ENCODE assay signal across 8 mouse cellular contexts in genomic region chr13:97145834-97146233, GRCm38 (mm10). TPM values are rescaled to one million over a fixed set of nuclear protein-coding genes. Genes with fewer than 3 reads are reported as not detected.
DNase-seq lines count a peak whose midpoint lies in the region; ATAC-seq and TF ChIP-seq lines count a peak whose summit lies in the region.

No protein-coding gene starts in this region.

- intact Hi-C loops in heart, adult 2 months (cut with DNase I), result no loop called here

- no peaks in the 10 kb centered on the region for H3K9me3 ChIP-seq in heart, embryonic 11.5 days (replicated peaks; ENCODE audit: control insufficient read depth, low read length)

- H3K27ac ChIP-seq in heart, adult 2 months, result no peak overlapping the region
- no peak overlapping the region for H3K27ac ChIP-seq in heart, embryonic 11.5 days (ENCODE audit: low read depth, low read length)
- no peak overlapping the region for H3K27ac ChIP-seq in testis, adult 2 months (ENCODE audit: control insufficient read depth, insufficient read depth, low read depth, low read length)
- H3K27ac ChIP-seq in cerebellum, adult 2 months (ENCODE audit: insufficient read depth, low read length), result no peak overlapping the region

- no peak overlapping the region for H3K4me3 ChIP-seq in heart, adult 2 months
- H3K4me3 ChIP-seq in heart, embryonic 11.5 days (ENCODE audit: low read depth, low read length), result no peak overlapping the region
- no peak overlapping the region for H3K4me3 ChIP-seq in testis, adult 2 months (ENCODE audit: control insufficient read depth, low read depth, low read length)
- no peak overlapping the region for H3K4me3 ChIP-seq in cerebellum, adult 2 months (replicated peaks; ENCODE audit: insufficient read depth, low read depth, low read length)

- H3K4me1 ChIP-seq in heart, adult 2 months (ENCODE audit: control insufficient read depth, insufficient read depth, low read length), result no peaks in the 10 kb centered on the region
- H3K4me1 ChIP-seq in heart, embryonic 11.5 days (ENCODE audit: control insufficient read depth, insufficient read depth, low read length), result no peaks in the 10 kb centered on the region
- H3K4me1 ChIP-seq in testis, adult 2 months (ENCODE audit: control insufficient read depth, insufficient read depth, low read length), result no peaks in the 10 kb centered on the region
- H3K4me1 ChIP-seq in cerebellum, adult 2 months (ENCODE audit: control insufficient read depth, insufficient read depth, low read length), result no peaks in the 10 kb centered on the region

- no peak for DNase-seq in heart, adult 2 months
- no peak for DNase-seq in testis, postnatal 14 days (ENCODE audit: low spot score)
- DNase-seq in cerebellum, adult 2 months, result peak in 1 of 2 experiments; percentile 40
- DNase-seq in frontal cortex, postnatal 14 days (ENCODE audit: low spot score in 2 of 2), result no peak

- no peak for TF ChIP-seq EP300 in heart, adult 2 months (IDR thresholded peaks at IDR 0.05; ENCODE audit: insufficient read depth, low read depth, low read length)

- H3K27me3 ChIP-seq in heart, adult 2 months (ENCODE audit: control insufficient read depth, insufficient read depth, low read length), result no peaks in the 10 kb centered on the region
- H3K27me3 ChIP-seq in heart, embryonic 11.5 days (ENCODE audit: control insufficient read depth, insufficient read depth, low read length), result no peaks in the 10 kb centered on the region
- no peaks in the 10 kb centered on the region for H3K27me3 ChIP-seq in testis, adult 2 months (ENCODE audit: control insufficient read depth, insufficient read depth, low read length)
- H3K27me3 ChIP-seq in cerebellum, adult 2 months (ENCODE audit: control insufficient read depth, insufficient read depth, low read length), result no peaks in the 10 kb centered on the region

- TF ChIP-seq POLR2A in heart, adult 2 months (IDR thresholded peaks at IDR 0.05; ENCODE audit: insufficient read depth, low read depth, low read length), result no peak
- no peak for TF ChIP-seq POLR2A in testis, adult 2 months (IDR thresholded peaks at IDR 0.05; ENCODE audit: control insufficient read depth, low read depth, low read length)
- TF ChIP-seq POLR2A in cerebellum, adult 2 months (IDR thresholded peaks at IDR 0.05; ENCODE audit: borderline replicate concordance, insufficient read depth, low read length), result no peak

- peak; percentile 86 for TF ChIP-seq CTCF in heart, adult 2 months (IDR thresholded peaks at IDR 0.05)
- peak; percentile 10; the same call in 1 of the 2 replicates for TF ChIP-seq CTCF in testis, adult 2 months (IDR thresholded peaks at IDR 0.05; ENCODE audit: control insufficient read depth, insufficient read depth, insufficient replicate concordance, low read depth, low read length)
- TF ChIP-seq CTCF in cerebellum, adult 2 months (IDR thresholded peaks at IDR 0.05; ENCODE audit: borderline replicate concordance, insufficient read depth, low read depth, low read length), result peak; percentile 54; the same call in 1 of the 2 replicates

- H3K9ac ChIP-seq in heart, adult 2 months (ENCODE audit: low read depth, low read length), result no peak overlapping the region
- H3K9ac ChIP-seq in heart, embryonic 11.5 days (ENCODE audit: low read depth, low read length), result no peak overlapping the region

- peaks cover under 1% of the 10 kb centered on the region; the same call in 1 of the 2 replicates for H3K79me2 ChIP-seq in heart, adult 2 months (replicated peaks; ENCODE audit: control insufficient read depth, insufficient read depth, low read length)

- H3K36me3 ChIP-seq in heart, adult 2 months (ENCODE audit: control insufficient read depth, insufficient read depth, low read length), result no peaks in the 10 kb centered on the region
- H3K36me3 ChIP-seq in heart, embryonic 11.5 days (ENCODE audit: control insufficient read depth, insufficient read depth, low read length), result peaks cover 8% of the 10 kb centered on the region; the same call in 1 of the 2 replicates
- H3K36me3 ChIP-seq in testis, adult 2 months (ENCODE audit: control insufficient read depth, insufficient read depth, low read length), result no peaks in the 10 kb centered on the region; the same call in 1 of the 2 replicates

- 52% methylated on average over 4 of the region's 4 CpGs for WGBS in heart, adult 2 months
- 66% methylated on average over 4 of the region's 4 CpGs for WGBS in heart, embryonic 11.5 days (ENCODE audit: insufficient replicate concordance)
- WGBS in cerebellum, adult 2 months, result 53% methylated on average over 4 of the region's 4 CpGs

- ATAC-seq in heart, embryonic 11.5 days (replicated peaks; ENCODE audit: insufficient number of reproducible peaks, low FRiP score, low TSS enrichment), result no peak
- peak; percentile 62 to 72; a peak in 3 of 4 replicates for ATAC-seq in hematopoietic stem cell, adult 5-6 weeks (replicated peaks in 1 of 2; ENCODE audit: insufficient read depth in 1 of 2, low FRiP score in 2 of 2, low TSS enrichment in 1 of 2, low read depth in 1 of 2, poor library complexity in 2 of 2, severe bottlenecking in 2 of 2)
- peak; percentile 86 for ATAC-seq in neutrophil, adult 5-6 weeks (ENCODE audit: extremely low read depth, insufficient number of reproducible peaks, low FRiP score, poor library complexity, severe bottlenecking)

- H3K4me2 ChIP-seq in heart, embryonic 11.5 days, result no peak overlapping the region

RNA-seq across cellular contexts. Expression of gene Gfm2, which starts 8.1 kb away (rescaled TPM):
- 10 to 100 TPM; 43.0 to 54.7 TPM for total RNA-seq in heart, adult 2 months (2021)
- 27.9 and 50.2 TPM in 2 replicates for polyA plus RNA-seq in heart, adult 2 months (2012; rRNA removed)
- 30.3 and 37.0 TPM in 2 replicates for polyA plus RNA-seq in heart, embryonic 11.5 days (2014; fragmentation: Nextera tagmentation; extraction: Ambion mirVana)
- polyA plus RNA-seq in testis, adult 2 months (2012; rRNA removed), result 13.4 and 14.2 TPM in 2 replicates
- 34.1 and 36.2 TPM in 2 replicates for polyA plus RNA-seq in cerebellum, adult 2 months (2012; rRNA removed)
- 34.4 and 41.1 TPM in 2 replicates for total RNA-seq in hematopoietic stem cell, adult 5-6 weeks (2017)
- 50.8 and 59.4 TPM in 2 replicates for total RNA-seq in neutrophil, adult 5-6 weeks (2017)

RNA-seq across cellular contexts. Expression of gene Nsa2, which starts 8.1 kb away (rescaled TPM):
- total RNA-seq in heart, adult 2 months (2021), result 10 to 100 TPM; 42.0 to 45.0 TPM
- 14.9 and 27.5 TPM in 2 replicates for polyA plus RNA-seq in heart, adult 2 months (2012; rRNA removed)
- 56.5 and 64.5 TPM in 2 replicates for polyA plus RNA-seq in heart, embryonic 11.5 days (2014; fragmentation: Nextera tagmentation; extraction: Ambion mirVana)
- 26.9 and 28.4 TPM in 2 replicates for polyA plus RNA-seq in testis, adult 2 months (2012; rRNA removed)
- 37.8 and 44.9 TPM in 2 replicates for polyA plus RNA-seq in cerebellum, adult 2 months (2012; rRNA removed)
- 364 and 398 TPM in 2 replicates for total RNA-seq in hematopoietic stem cell, adult 5-6 weeks (2017)
- 187 and 231 TPM in 2 replicates for total RNA-seq in neutrophil, adult 5-6 weeks (2017)

RNA-seq across cellular contexts. Expression of gene Gm6169, which starts 46.8 kb away (rescaled TPM):
- total RNA-seq in heart, adult 2 months (2021), result 10 to 100 TPM in 1 of 2 experiments, not detected in 1; 10.7 TPM
- 1.2 and 2.5 TPM in 2 replicates for polyA plus RNA-seq in heart, adult 2 months (2012; rRNA removed)
- 3.0 and 3.3 TPM in 2 replicates for polyA plus RNA-seq in heart, embryonic 11.5 days (2014; fragmentation: Nextera tagmentation; extraction: Ambion mirVana)
- polyA plus RNA-seq in testis, adult 2 months (2012; rRNA removed), result not detected in 2 replicates
- 0.31 TPM in 1 of 2 replicates, not detected in the other for polyA plus RNA-seq in cerebellum, adult 2 months (2012; rRNA removed)
- 1.9 and 2.4 TPM in 2 replicates for total RNA-seq in hematopoietic stem cell, adult 5-6 weeks (2017)
- total RNA-seq in neutrophil, adult 5-6 weeks (2017), result 2.2 and 4.5 TPM in 2 replicates

RNA-seq across cellular contexts. Expression of gene Hexb, which starts 52.3 kb away (rescaled TPM):
- total RNA-seq in heart, adult 2 months (2021), result 10 to 100 TPM; 21.2 to 21.7 TPM
- polyA plus RNA-seq in heart, adult 2 months (2012; rRNA removed), result 21.3 and 26.5 TPM in 2 replicates
- 31.5 and 32.3 TPM in 2 replicates for polyA plus RNA-seq in heart, embryonic 11.5 days (2014; fragmentation: Nextera tagmentation; extraction: Ambion mirVana)
- polyA plus RNA-seq in testis, adult 2 months (2012; rRNA removed), result 3.7 and 6.3 TPM in 2 replicates
- 61.0 and 62.9 TPM in 2 replicates for polyA plus RNA-seq in cerebellum, adult 2 months (2012; rRNA removed)
- total RNA-seq in hematopoietic stem cell, adult 5-6 weeks (2017), result 36.3 and 44.5 TPM in 2 replicates
- total RNA-seq in neutrophil, adult 5-6 weeks (2017), result 71.2 TPM in 2 replicates

Comparison
In these comparisons a context has a peak if more than half of its experiments do, and no peak if none do; other contexts are left out.
1. CTCF ChIP-seq: peak in every context shown above with its lines; median percentile 86 in heart, adult 2 months; 54 in cerebellum, adult 2 months; 10 in testis, adult 2 months.